Mouse (Mus musculus) heart, postnatal 25 days (tissue): Measurements from ENCODE around the gene Adtrp. TPM values are rescaled to one million over a fixed set of nuclear protein-coding genes. Genes with fewer than 3 reads are reported as not detected.

ENCODE experiments used
- DNase-seq: peaks from one replicate; pipeline ENCODE4 v3.0.0; 2022; ENCODE audit warnings: low spot score
- intact Hi-C: fragments of 180-260 bp; cut with DNase I; formaldehyde crosslinking; loops from one replicate; pipeline ENCODE4 v1.15.1; 2025
- total RNA-seq, 2 experiments: library from RNA; stranded (reverse); gene quantifications; 2 replicates each; pipeline ENCODE4 v1.2.3; 2021

Adtrp gene
- under 1 TPM; 0.98 to 0.99 TPM for total RNA-seq

DNA sequence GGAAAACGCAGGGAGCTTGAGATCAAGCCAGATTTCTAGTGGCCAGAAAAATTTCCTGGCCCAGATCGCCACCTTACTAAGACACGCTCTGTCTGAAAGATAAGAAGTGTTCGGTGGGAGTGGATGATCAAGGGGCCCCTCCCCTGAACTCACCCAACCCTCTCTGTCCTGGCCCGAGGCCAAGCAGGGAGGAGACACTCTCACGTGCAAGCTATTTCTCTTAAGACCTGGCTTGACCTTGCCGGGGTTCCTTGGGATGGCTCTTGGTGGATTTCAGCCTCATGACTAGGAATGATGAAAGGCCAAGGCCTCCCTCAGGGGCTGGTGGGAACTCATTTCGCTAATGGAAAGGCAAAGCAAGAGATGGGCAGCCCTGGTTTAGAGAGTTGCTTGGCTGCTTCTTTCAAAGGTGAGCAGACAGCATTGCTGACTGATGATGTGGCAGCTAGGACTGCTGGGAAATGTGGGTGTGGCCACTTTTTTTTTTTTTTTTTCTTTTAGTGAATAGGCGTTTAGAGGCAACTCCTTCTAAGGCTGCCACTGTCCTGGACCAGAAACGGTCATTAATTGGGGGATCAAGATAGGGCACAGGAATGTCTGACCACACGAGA lies at the start of gene Adtrp:
Gene Adtrp, minus strand, starts transcription at position 169 of the 611 bp plus-strand sequence.
- no peak for DNase-seq
- intact Hi-C loops: no loop called here

DNA sequence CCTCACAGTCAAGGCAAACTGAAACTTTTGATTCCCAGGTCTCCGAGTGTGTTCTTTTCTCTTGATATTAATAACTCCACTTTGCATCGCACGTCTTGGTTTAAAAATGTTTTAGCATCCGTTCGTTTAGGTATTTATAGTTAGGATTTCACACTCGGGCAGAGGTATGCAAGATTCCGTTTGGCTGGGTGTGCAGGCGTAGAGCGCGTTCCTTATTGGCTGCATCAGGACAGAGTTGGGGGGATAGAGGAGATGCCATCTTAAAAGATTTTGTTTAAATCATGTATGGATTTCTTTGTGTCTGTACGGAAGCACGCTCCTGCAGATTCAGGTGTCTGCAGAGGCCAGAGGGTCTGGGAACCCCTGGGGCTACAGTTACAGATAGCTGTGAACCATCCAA lies 44.5 kb upstream of the Adtrp start:
- no peak for DNase-seq
- intact Hi-C loops: no loop called here

DNA sequence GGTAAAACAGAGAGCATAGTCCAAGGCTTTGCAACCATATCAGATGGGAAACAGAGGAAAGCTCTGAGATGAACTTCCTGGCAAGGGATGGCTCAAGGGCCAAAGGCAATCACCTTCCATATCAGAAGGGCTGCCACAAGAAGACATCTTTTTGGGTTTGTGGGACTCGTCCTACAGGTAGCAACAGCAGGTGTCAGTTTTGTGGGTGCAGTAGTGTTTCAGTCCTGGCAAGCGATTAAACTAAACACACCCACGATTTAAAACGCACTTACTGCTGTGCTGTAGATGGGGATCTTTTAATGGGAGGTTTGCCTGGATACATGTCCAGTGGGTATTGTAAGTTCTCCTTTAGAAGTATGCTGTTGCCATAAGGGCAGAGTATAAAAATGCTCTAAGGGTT lies 43.1 kb upstream of the Adtrp start:
- DNase-seq: no peak
- intact Hi-C loops: no loop called here

DNA sequence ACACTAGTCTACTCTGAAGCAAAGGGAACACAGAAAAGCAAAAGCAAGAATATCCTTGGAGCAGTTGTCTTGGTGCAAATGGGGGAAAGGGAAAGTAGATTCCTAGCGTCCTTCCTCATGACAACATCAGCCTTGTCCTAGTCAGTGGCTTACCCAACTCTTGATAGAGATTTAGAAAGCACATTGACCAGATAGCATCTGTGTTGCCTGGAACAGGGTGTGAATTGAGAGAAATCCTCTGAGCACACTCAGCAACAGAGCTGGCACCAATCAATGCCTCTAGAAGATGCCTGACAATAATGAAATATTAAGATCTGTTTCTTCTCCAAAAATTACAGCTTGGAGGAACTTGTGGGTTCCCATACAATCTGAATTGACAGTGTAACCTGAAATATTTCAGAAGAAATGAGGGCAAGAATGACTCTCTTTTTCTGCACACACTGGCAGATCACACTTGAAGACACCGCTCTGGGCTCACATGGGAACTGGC lies 42.7 kb upstream of the Adtrp start:
- intact Hi-C loops: no loop called here
- DNase-seq: no peak

DNA sequence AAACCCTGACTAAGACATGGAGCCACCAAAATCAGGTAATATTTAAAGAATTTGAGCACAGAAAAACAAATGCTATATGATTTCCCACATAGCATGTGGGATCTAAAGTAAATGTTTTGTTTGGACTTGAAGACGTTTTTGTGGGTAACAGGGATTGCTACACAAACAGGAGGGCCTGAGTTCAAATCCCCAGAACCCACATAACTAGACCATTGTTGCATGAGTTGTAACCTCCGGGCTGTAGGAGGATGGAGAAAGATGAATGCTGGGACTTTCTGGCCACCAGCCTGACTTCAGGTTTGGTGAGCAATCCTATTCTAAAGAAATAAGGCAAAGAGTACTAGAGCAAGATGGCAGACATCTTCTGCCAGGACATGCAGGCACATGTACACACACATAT lies 41.2 kb upstream of the Adtrp start:
- no peak for DNase-seq
- intact Hi-C loops: no loop called here

DNA sequence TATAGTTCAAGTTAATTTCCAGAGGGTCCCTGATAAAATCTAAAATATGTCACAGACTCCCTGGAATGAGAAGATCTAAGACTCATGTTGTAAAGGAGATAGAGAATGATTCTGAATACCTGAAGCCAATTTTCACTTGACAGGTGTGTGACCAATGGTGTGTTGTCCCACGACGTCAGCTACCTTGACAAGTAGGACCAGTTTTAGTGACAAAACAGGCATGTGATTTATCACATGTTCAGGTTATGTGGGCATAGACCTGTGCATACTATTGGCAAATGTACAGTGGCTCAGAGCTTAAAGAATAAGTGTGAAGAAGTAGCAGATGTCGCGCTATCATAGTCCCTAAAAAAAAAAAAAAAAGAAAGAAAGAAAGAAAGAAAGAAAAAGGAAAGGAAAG lies 38.6 kb upstream of the Adtrp start:
- no peak for DNase-seq
- intact Hi-C loops: no loop called here

DNA sequence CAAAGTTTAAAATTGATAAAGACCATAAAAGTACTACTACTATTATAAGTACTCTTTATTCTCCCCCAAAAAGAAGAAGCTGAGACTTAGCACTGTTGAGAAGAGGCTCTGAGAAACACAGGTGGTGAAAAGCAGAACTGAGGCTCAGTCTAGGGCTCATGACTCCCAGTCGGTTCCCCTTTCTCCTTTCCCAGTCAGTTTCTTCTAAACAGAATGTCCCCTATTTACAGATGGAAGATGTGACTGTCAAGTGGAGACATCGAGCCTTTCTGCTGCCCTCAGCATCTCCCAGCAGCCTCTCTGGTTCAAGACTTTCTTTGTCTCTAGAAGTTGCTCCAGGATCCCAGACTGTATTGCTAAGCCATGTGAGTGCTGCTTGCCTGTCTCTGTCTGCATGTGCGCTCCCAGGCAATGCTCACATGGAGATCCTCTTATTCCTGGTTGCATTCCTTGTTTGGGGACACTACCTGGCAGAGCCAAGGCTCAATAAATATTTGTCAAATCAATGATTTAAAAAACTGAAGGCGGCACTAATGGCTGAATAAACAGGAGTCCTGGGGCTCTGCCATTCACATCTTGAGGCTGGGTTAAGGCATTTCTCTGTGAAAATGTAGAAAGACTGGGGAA lies 36.3 kb upstream of the Adtrp start:
- peak; percentile 3 for DNase-seq
- intact Hi-C loops: no loop called here

DNA sequence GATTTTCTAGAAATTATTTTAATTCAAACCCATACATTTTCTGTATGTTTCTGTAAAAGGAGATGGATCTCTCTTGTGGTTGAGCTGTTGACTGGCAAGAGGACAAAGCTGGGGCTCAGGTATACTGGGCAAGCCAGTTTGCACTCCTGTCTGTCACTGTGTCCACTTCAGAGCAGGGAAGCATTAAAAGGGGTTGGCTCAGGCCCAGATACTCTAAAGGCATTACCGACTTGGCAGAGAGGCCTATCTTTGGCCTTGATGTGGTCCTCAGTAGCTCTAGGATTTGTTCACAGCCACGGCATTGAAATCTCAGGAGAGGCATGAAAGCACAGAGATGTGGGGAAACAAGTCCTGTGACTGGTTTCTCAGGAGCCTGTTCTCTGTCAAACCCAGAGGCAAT lies 33.7 kb upstream of the Adtrp start:
- DNase-seq: no peak
- intact Hi-C loops: no loop called here

DNA sequence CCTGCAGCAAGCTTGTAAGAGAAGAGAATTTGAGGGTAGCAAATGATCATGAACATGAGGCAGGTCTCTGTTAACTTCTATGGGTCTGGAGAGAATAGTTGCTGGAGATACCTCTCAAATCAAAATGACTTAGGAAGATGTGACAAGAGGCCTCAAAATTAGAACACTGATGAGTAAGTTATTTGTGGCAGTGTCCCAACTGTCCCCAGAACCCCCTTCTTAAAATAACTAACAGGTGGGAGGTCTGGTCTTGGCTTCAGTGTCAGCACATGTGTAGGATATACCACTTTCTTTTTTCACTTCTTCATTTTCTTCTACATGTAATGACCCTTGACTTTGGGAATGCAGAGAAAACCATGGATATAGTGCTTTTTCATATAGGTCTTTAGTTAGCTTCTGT lies 33.0 kb upstream of the Adtrp start:
- no peak for DNase-seq
- intact Hi-C loops: no loop called here

DNA sequence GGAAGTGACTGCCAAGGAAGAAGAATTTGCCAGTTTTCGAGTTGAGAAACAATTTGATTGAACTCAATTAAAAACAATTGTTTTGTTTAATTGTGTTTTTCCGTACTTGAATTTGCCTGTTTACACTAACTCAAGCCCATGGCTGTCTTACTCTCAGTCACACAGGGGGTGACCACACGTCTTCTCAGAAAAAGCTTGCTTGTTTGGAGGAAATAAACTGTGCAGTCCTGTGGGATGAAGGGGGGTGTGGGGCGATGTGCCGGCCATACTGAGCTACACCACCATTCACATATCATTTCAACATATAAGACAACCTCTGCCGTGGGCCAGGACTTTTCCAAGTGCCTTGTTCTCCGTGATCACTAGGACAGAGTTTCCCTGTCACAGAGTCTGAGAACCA lies 25.2 kb upstream of the Adtrp start:
- intact Hi-C loops: no loop called here
- DNase-seq: no peak

DNA sequence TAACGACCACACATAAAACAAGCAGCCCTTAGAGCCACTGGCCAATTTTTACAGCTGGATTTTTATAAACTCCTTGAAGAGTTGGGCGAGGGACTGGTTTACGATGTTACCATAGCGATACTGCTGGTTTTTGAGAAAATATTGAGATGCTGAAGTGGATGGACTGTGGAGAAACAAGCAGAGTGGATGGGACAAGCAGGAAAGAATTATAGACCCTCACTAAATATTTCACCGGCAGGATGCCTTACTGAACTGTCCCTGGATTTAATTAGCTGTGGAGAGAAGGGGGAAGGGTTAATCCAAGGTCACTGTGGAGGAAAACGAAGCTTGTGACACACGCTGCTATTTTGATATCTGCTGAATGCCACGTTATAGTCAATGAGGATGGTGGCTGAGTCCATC lies 24.7 kb upstream of the Adtrp start:
- no peak for DNase-seq
- intact Hi-C loops: no loop called here

DNA sequence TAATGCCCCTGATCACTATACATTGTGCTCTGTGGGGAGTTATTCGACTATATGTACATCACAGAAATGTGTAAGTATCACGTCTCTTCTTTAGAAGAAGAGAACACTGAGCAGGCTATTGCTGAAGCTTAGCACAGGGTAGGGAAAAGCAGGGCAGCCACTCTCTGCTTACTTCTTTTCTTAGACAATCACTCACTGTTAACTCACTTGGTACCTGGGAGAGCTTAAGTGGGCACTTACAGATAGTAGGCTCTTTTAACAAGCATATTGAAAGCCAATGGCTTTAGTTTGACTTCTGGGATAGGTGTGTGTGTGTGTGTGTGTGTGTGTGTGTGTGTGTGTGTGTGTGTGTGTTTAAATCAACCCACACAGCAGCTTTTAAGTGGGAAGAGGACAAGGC lies 20.0 kb upstream of the Adtrp start:
- DNase-seq: no peak
- intact Hi-C loops: loop anchor here (10.0 kb wide), 1 partner anchor 177 kb away; no protein-coding TSS in a partner anchor

DNA sequence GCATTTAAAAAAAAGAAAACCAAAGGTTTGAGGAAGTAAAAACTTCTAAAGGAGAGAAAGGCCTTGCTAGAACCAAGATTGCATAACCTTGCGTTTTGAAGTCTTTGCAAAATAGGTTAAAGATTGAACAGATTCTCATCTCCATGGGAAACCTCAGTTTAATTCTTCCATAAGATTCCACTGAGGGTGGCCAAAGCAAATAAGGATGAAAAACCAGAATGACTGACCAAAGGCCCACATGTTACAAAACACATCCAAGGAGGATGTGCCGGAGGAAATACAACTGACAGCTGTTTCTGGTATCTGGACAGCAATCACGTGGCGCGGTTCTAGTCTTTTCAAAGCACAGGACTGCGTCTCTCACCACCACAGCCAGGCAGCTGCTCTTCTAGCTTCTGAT lies 18.1 kb upstream of the Adtrp start:
- DNase-seq: peak; percentile 28
- intact Hi-C loops: loop anchor here (10.0 kb wide), 1 partner anchor 179 kb away; no protein-coding TSS in a partner anchor

DNA sequence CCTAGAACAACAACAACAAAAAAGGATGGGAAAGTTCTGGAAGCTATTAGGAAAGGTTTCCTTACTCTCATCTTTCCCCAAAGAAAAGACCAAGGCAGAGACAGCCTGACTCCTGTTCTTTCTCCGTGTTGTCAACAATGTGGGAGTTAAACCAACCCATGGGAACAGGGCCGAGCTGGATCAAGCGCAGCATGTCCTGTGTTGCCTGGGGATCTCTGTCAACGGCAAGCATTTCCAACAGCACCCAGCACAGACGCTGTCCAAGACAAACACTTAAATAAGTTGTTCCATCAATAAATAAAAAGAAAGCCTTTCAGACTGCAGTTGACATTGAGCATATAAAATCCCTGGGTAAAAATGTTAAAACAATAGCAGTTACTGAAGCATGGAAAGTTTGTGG lies 17.6 kb upstream of the Adtrp start:
- DNase-seq: peak; percentile 62
- intact Hi-C loops: loop anchor here (10.0 kb wide), 1 partner anchor 180 kb away; no protein-coding TSS in a partner anchor

DNA sequence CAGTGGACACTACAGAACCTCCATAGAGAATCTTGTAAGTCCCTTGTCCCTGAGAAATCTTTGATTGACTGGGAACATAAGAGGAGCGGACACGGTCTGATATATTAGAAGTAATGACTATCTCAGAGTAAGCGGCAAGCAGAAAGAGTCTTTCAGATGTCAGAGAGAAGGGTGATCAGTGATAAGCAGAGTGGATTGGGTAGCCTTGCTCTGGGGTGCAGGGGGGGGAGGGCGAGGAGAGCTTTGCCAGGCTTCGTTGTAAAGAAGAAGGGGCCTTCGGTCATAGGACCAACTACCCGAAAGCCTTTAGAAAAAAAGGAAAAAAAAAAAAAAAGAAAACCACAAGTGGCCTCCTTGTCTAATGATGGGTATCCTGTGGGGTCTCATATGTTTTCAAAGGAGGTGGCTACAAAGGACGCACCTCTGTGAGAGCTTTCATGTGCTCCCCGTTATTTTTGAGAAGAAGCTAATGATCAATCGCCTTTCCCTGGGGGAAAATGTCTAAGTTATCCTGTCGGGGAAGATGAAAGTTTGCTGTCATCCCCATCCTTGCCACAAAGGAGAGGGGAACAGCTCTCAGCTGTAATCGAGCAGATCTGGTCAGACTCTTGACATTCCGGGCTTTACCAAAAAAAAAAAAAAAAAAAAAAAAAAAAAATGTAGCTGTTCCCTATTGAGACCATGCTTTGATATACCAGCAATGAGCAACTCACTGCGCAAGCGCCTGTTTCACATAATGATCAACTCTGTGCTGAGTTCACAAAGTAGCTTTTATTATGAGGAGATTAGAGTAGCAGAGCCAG lies 13.3 kb upstream of the Adtrp start:
- DNase-seq: no peak
- intact Hi-C loops: loop anchor here (10.0 kb wide), 1 partner anchor 184 kb away; no protein-coding TSS in a partner anchor

DNA sequence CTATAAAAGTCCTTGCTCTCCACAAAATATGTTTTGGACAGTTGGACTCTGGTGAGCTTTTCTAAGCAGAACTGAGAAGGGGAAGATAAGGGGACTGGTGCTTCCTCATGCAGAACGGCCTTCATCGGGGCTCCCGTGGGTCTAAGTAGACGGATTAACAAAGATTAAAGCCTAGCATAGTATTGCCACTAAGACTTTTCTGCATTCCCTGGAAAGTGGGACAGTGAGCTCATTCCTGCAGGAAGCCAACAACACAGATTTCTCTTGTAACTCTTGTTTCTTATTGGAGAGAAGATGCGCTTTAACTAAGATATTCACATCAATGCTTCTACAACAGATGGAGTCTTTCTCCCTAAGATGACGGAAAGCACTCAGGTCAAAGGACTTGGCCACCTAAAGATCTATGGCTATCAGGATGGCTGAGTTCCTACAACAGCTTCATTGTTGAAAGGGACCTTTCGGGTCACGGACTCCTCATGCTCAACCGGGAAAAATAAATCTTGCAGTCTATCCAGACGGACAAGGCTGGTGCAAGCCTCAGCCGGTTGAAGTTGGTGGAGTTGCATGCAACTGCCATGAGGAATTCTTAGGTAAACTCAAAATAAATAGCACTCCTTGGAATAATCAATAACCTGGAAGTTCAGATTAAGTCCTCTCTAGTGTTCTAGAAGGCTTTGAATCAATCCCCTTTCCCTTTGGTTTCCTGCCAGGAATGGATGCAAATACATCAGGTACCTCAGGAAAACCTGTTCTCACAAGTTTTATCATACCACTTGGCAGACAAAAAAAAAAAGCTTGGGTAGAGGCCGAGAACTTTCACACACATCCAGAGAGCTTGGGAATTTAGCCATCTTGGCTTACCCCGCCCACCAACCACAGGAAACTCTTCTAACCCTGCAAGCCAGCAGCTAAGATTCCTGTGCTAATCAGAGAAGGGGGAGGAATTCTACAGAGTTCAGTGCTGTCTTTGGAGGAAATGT lies 8.0 kb upstream of the Adtrp start:
- DNase-seq: no peak
- intact Hi-C loops: no loop called here

DNA sequence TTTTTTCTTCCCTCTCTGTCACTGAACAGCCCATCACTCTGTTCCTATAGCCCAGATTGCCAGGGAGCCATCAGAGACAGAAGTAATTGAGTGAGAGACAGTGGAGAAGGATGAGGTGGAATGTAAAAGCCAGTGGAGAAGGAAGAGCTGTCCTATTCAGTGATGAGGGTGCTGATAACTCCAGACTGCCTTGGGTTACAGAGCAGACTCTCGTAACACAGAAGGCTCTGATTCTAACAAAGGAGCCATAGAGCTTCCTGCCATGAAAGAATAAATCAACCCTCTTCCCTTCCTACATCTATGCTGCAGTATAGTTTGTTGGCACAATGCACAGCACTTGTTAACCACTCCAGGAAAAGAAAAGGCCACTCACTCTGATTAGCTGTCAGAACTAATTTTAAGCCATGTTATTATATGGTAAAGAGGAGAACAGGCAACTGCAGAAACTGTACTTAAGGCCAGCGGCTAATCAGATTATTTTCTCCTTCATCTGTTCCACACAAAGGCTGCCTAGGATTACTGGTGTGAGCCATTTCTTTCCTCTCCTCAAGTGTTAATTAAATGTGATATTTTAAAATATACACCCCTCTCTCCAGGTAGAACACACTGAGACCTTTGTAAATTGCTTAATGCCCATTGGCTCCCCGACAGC lies 3.4 kb upstream of the Adtrp start:
- intact Hi-C loops: no loop called here
- no peak for DNase-seq

DNA sequence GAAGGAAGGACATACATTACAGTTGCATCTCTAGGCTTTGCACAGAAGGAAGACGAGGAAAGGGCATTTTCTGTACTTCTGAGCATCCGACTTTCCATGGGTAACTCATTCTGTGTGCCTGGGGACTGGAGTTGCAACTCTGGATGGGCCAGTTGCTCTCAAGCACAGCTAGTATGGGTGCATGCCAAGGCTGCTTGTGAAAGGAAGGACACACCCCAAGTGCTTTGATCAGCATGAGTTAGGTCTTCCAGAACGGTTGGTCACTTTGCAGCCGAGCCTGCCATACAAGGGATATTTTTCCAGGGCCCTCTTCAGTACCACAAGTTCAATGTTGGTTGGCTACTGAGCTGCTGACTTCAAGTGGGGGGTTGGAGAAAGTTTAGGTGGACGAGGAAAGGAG lies 968 bp downstream of the Adtrp start:
- intact Hi-C loops: no loop called here
- no peak for DNase-seq

DNA sequence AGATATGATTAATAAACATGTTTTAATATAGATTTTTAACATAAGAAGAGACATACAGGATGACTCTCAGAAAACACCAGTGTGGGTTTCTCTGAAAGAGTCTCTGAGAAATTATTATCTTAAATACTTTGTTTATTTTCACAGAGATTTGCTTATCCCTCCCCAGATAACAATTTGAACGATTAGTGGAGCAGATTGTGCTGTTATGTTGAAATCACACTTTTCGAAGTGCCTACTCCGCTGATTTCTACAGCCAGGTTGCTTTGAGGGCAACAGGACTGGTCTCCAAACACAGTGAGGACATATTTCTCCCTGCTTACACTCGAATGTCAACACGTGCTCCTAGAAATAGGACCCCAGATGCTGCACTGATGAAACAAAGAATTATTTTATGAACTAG lies 2.5 kb downstream of the Adtrp start:
- intact Hi-C loops: no loop called here
- DNase-seq: no peak
